Mouse (Mus musculus) frontal cortex, adult (tissue): Measurements from ENCODE around the gene Palld.
A peak's percentile ranks its signal among the peaks of the same experiment; 100 is the strongest.

ENCODE experiments used
- ATAC-seq: cut with Nextera tagmentation; 2 replicates; pipeline ENCODE4 v1.9.2; 2017; ENCODE audit warnings: mild to moderate bottlenecking, moderate library complexity, mixed read lengths; ENCODE audit not compliant: low TSS enrichment

Palld gene

GRCm38 (mm10) chr8:61775936-61776335 lies 126.6 kb downstream of the Palld start:
- no peak for ATAC-seq

DNA sequence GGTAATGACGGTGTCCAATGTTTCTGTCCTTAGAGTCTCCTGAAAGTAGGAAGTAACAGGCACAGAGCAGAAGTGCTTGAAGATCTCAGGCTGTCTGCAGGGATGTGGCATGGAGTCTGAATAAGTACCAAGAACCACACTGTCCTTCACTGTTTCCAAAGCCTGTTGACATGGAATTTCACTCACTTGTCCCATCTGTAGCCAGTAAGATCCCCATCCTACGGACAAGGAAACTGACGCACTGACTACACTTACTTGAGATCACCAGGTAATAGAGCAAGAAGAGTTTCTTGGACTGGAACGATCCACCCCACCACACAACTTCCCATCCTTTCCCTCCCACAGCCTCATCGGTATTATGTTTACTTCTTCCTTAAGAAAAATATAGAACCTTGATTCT lies 128.3 kb downstream of the Palld start:
- ATAC-seq, result no peak

GRCm38 (mm10) chr8:61773595-61774088 lies 128.8 kb downstream of the Palld start:
- no peak for ATAC-seq

DNA sequence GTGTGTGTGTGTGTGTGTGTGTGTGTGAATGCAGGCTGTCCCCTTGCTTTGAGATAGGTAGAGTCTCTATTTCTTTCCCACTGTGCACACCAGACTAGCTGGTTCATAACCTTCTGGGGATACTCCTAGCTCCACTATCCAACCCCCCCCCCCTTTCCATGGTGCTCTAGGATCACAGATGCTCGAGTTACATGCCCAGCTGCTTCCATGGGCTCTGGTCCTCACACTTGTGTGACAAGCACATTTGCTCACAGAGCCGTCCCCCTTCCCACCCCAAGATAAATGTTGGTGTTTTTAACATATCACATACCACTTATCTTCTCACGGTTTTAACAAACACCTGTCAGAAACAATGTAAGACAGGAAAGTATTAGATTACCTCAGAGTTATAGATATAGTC lies 131.2 kb downstream of the Palld start:
- ATAC-seq, result no peak

DNA sequence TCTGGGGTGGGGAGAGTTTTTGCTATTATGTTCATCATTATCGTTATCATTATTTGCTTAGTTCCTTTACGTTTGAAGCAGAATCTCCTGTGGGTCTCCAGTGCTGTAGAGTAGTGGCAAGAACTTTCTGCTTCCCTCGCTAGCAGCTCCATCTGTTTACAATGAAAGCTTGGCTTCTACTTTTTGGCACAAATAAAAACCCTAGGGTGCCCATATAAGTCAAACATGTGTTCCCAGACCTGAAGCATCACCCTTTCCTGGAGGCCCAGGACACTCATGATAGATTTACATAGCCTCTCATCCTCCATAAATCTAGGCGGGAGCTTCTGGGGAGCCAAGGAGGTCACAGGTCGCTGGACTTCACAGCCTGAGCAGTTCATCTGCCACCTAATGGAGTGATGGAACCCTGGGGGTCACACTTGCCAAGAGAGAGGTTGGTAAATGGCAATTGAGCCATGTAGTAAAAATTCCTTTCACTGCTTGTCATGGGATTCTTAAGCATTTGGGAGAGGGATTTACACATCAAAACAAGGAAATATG lies 133.1 kb downstream of the Palld start:
- no peak for ATAC-seq

DNA sequence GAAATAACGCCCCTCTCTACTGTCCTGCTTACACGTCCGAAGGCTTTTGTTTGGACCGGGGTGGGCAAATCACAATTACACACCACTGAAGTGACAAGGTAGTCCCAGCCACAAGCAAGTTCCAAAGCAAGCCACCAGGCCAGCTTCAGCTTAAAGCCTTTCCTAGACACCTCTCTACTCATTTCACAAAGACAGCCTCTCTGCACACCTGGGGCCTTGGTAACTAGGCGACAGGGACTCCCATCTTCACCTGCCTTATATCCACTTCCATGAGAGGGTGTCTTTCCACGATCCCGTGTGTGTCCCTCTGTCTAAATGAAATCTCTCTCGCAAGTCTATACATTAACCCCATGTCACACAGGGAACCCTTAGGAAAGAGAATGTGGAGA lies 142.3 kb downstream of the Palld start:
- no peak for ATAC-seq

DNA sequence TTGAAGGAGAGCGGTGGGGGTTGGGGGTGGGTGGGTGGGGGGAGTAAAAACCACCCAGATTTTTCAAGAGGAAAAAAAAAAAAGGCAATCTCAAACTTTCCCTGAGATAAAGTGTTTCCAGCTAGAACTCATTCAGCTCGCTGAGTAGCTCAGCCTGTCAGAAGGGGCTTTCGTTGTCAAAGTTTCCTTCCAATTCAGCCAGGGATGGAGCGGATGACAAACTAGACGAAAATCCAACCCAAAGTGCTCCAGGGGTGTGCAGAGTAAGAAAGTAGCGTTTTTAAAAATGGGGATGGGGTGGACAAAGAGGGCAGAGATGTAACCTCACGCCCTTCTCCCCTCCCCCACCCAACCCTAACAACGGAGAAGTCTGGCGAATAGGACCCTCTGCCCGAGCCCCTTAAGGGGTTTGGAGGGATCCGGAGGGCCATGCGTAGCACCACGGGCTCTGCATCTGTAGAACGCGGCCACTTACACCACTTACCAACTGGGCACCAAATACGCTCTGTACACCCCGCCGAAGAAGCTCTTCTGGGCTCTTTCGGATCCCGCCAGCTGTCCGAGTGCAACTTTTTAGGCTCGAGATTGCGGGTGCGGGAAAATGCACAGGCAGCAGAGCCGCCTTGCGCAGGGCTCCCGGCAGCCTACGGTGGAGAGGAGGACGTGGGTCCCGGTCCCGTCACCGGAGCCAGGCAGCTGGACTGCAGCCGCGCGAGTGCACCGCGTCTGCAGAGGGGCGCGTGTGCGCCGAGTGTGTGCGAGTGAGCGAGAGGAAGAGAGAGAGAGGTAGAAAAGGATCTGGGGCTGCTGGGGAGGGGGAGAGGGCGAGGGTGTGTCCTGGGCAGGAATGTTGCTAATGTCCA lies 142.9 kb downstream of the Palld start:
- peak; percentile 79 for ATAC-seq

DNA sequence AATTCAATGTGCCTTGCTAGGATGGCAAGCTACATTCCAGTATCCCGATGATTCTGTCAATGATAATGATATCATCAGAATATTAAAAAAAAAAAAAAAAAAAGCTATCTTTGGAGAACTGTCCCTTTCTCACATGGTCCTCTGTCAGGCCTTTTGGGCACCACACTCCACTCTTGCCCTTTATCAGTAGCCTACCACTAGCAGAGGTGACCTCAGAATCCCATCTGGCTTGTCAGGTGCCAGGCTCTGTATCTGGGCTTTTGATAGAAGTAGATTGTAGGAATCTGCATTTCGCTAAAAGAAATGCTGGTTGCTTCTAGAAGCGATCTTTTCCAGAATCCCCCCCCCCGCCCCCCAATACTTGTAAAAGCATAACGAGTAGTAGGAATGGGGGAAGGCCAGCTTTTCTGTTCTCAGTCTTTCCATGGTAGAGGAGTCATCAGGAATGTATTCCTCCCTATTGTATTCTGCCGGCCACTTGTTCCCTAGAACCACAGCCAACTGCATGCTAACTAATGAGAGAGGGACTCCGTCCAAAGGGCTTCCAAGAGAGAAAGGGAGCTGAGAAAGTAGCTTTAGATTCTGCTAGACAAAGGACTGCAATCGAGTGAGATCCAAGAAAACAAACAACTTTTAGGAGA lies 143.7 kb downstream of the Palld start:
- ATAC-seq, result peak; percentile 42; the same call in 1 of the 2 replicates

DNA sequence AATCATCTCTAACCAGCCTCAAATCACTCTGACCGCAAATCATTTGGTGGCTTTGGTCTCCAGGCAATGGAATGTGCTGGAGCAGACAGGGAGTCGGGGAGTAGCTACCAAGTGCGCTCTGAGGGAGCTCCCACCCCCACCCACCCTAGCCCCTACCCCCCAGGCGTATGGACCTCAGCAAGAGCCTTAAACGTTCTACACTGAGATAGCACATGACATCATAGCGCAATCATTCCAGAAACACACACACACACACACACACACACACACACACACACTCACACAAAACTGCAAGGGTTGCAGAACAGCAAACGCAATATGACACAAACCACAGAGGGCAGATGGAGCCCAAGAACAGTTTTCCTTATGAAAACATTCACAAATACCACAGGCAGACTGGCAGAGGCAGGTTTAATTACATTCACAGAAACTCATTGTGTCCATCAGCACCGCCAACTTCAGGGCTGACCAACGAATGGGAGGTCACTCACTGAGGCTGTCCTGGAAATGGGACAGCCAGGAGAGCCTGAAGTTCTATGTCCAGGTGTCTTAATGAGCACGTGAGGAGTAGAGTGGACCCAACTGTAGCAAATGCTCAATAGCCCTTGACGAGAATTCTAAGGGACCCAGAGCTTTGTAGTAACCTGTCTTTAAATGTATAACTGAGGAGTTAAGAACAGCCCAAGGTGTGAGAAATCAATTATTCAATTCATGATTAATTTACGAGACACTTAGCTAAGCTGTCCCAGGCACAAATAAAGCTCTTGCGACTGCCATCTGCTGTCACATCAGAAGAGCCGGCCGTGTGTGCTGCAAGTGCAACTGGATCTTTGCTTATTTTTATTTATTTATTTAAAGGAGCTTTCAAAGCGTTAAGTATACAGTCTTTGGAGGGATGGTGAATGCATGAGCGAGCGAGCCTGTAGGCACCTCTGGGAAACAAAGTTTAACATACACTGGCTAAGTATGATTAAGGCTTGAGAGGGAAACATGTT lies 145.2 kb downstream of the Palld start:
- ATAC-seq, result no peak

- ATAC-seq, result peak; percentile 64
Observed at GRCm38 (mm10) chr8:61755186-61755585, 147.3 kb downstream of the Palld start.

DNA sequence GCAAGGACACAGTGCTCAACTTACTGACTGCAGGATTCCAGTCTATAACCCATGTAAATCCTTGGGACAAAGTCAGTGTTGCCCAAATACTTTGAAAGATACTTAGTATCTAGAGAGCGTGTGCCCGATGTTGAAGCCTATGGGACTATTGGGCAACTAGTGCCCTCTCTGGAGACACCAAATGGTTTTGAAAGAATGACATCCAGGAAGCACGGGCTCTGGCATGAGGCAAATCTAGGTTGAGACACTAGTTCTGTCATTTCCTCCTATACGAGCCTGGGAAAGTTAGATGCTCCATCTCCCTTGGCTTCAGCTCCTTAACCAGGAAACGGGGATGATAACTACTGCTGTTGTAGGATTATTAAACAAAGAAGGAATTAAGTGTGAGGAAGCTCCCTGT lies 155.4 kb downstream of the Palld start:
- no peak for ATAC-seq

- no peak for ATAC-seq
Observed at GRCm38 (mm10) chr8:61745181-61745980, 157.1 kb downstream of the Palld start.

GRCm38 (mm10) chr8:61743764-61744562 lies 158.5 kb downstream of the Palld start:
- no peak for ATAC-seq

DNA sequence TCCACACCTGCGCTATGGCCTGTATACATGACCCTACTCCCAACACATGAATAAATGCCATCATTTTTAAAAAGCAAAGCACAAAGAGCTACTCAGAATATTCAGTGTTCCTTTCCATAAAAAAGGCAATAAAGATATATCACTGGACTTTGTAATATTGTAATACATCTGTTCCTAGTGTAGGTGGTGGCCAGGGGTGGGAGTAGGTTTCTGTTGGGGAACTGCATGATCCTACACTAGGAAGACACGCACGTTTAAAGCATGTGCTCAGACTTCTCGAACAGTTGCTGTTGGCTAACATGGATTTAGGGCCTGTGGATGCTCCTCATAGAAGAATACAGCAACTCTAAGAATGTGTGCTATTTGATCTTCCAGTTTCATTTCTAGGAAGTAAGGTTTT lies 165.0 kb downstream of the Palld start:
- no peak for ATAC-seq

DNA sequence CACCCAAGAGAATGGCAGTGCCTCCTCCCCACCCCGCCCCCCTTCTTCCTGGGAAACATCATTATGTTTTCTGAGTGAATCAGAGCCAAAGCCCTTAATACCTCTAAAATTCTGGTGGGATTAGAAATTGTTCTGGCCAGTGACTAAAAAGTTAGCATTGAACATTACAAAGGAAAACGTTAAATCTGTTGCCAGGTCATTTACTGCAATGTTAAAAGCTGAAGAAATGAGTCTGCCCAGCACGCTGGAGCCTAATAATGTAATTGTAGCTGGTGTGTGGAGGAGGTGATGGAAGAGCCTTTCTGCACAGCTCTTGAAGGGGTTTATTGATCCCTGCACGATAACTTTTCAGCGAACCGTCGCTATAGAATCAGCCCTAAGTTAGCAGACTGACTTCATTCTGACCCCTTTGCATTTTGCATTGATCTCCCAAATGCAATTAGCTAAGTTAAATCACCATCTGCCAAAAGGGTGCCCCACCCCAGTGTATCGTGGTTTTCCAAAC lies 165.7 kb downstream of the Palld start:
- ATAC-seq, result no peak

GRCm38 (mm10) chr8:61736117-61736516 lies 166.4 kb downstream of the Palld start:
- ATAC-seq, result no peak

DNA sequence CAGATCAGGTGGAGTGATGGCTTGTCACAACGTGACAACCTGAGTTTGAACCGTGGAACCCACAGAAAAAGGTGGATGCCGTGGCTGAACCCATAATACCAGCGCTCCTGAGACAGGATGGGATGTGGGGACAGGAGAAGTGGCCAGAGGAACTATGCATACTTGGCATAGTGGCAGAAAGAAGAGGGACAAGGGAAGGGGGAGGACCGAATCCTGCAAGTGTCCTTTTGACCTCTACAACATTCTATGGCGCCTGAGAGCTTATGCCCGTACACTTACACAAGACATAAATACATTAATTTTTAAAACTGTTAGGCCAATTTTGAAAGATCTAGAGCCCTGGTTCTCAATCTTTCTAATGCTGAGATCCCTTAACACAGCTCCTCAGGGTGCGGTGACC lies 168.3 kb downstream of the Palld start:
- ATAC-seq, result no peak

DNA sequence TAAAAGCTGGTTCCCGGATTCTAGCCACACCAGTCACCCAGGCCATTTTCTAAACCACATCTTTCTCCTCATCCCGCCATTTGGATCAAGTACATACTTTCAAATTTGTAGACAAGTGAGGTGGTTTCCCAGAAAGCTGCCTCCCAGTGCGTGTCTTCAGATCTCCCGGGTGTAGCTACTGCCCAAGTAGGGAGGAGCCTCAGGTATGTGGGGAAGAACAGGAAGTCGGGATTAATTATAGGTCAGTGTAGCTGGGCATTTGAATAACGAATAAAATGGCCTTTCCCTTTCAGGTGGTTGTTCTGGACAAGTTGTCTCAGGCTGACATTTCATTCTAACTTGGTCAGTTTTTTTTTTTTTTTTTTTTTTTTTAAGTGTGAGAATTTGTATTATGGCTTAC lies 170.3 kb downstream of the Palld start:
- ATAC-seq, result no peak

DNA sequence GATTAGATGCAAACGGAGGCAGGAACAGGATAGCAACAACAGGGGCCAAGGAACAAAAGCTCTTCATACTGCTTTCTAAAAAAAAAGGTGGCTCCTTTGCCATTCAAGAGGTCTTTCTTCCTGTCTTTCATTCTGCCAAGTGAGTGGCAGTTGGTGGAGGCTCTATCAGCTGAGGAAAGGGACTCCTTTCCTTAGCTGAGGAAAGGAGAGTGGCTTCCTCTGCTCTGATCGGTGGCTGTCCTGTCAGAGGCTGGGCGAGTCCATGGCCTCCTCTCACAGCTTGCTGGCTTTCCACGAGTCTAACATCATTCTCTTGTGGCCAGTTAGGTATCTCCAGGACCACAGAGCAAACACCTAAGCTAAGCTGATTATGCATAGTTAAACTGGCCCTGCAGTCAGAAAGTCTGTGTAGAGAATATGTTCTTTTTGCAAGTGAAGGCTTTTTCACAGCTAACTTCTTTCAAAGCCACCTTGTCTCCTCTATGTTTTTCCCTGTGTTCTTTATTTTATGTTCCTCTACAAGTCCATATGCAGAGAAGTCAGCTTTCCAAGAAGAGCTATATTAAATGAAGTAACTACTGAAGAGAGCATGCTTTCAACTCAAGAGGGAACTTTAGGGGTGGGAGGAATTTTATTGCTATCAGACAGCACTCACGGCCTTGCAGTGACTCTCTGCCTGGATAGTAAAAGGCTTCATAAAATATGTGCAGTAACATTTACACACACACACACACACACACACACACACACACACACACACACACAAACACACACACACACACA lies 171.0 kb downstream of the Palld start:
- ATAC-seq, result no peak
